Mouse (Mus musculus) lung, postnatal 0 days (tissue): Measurements from ENCODE around the gene Hist1h2bk.

Experiments used
- CTCF ChIP-seq: IDR thresholded peaks from 2 replicates; pipeline ENCODE4 v1.5.1; 2016; ENCODE audit warnings: antibody characterized with exemption, mild to moderate bottlenecking
- EP300 ChIP-seq: IDR thresholded peaks from 2 replicates; pipeline ENCODE4 v1.6.1; 2016; ENCODE audit warnings: antibody characterized with exemption, mild to moderate bottlenecking, control low read depth

DNA sequence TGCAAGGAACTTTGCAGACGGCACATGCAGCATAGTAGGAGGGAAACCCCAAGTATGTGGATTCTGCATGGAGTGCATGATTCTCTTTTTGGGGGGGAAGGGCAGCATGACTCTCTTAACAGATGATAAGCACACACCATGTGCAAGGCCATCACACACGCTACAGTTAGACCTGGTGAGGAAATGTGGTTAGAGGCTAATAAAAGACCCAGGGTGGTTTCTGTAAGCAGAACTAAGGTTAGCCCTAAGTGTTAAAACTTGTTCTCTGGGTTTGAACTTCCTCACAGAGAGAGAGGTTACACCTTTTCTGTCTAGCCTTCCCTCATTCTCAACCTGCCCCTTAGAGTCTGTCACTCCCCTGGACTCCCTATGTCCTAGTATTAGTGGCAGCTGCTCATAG lies 34.3 kb upstream of the Hist1h2bk start:
- TF ChIP-seq CTCF (no peak), EP300 (no peak)
